Mouse (Mus musculus): ENCODE measurements around the gene Tmem203. TPM values are rescaled to one million over a fixed set of nuclear protein-coding genes. Genes with fewer than 3 reads are reported as not detected.

Tmem203 gene
- polyA plus RNA-seq, 1 experiment from 2014 or later: 25.1 TPM

DNA sequence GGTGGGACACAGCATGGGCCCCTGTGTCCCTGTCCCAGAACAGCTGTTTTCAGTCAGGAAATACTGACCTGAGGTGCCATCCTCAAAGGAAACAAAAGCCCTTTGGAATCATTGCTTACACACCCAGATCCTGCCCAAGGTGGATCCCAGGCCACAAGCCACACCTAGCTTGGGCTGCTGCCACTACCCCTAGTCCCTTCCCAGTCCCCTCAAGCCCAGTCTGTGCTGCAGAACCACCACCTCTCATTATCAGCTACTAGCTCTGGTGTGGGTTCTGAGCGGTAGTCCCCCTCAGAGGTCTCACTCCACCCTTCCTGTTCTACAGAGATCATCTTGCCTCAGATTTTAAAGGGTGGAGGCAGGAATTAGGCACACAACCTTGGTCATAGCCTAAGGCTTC, 31.1 kb downstream of the Tmem203 start:
- no peak overlapping the region for H3K4me3 ChIP-seq (replicated peaks)
- H3K36me3 ChIP-seq: peaks cover 32% of the 10 kb centered on the region
- 45% methylated on average over 1 of the region's 1 CpGs for WGBS
- H3K9ac ChIP-seq: no peak overlapping the region
- H3K27me3 ChIP-seq (replicated peaks): peaks cover 34% of the 10 kb centered on the region
- peak; percentile 25; the same call in 1 of the 2 replicates for ATAC-seq (ENCODE audit: insufficient read depth, low FRiP score, low read depth)
- H3K4me1 ChIP-seq: peaks cover 27% of the 10 kb centered on the region
- peak overlapping the region; percentile 3; the same call in 1 of the 2 replicates for H3K4me2 ChIP-seq
- H3K9me3 ChIP-seq: no peaks in the 10 kb centered on the region
- H3K27ac ChIP-seq: peak overlapping the region; percentile 92

DNA sequence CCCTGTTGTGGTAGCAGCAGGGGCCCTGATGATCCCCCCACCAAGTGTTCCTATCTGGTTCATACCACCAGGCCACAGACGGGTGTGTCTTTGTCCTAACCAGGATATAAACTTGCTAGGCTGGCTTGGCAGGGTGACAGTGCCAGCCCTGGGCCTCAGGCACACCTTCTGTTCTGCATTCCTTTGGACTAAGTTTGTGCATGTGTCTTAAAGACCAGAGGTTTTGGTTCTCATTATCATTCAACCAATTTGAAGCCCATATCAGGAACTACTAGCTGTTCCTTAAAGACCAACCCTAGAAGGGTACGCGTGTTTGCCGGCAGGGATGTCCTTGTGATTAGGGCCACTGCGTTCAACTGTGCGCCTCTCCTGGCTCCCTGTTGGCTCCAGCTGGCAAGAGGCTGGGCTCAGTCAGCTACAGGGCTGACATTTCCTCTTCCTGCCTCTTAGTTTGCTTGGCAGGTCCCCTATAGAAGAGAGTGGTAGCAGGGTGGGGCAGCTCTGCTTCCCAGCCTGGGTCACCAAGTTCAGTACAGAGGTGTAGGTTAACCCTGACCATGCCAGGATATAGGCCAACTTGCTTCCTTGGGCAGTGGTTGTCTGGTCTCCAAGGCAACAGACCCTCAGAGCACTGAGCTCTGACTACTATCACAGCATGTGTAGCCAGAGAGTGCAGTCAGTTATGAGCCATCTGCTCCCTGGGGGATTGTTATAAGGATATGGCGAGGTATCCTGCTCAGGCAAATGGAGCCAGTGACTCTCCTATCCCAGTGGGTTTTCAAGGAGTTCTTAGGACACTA, 31.8 kb downstream of the Tmem203 start:
- peak; percentile 73 for ATAC-seq (ENCODE audit: insufficient read depth, low FRiP score, low read depth)
- H3K4me3 ChIP-seq (replicated peaks): no peak overlapping the region
- no peak overlapping the region for H3K9ac ChIP-seq
- H3K36me3 ChIP-seq: peaks cover 29% of the 10 kb centered on the region
- peaks cover 41% of the 10 kb centered on the region for H3K27me3 ChIP-seq (replicated peaks)
- H3K27ac ChIP-seq: peak overlapping the region; percentile 92
- no peaks in the 10 kb centered on the region for H3K9me3 ChIP-seq
- WGBS: 40% methylated on average over 7 of the region's 7 CpGs
- H3K4me2 ChIP-seq: peak overlapping the region; percentile 24
- peaks cover 34% of the 10 kb centered on the region for H3K4me1 ChIP-seq

DNA sequence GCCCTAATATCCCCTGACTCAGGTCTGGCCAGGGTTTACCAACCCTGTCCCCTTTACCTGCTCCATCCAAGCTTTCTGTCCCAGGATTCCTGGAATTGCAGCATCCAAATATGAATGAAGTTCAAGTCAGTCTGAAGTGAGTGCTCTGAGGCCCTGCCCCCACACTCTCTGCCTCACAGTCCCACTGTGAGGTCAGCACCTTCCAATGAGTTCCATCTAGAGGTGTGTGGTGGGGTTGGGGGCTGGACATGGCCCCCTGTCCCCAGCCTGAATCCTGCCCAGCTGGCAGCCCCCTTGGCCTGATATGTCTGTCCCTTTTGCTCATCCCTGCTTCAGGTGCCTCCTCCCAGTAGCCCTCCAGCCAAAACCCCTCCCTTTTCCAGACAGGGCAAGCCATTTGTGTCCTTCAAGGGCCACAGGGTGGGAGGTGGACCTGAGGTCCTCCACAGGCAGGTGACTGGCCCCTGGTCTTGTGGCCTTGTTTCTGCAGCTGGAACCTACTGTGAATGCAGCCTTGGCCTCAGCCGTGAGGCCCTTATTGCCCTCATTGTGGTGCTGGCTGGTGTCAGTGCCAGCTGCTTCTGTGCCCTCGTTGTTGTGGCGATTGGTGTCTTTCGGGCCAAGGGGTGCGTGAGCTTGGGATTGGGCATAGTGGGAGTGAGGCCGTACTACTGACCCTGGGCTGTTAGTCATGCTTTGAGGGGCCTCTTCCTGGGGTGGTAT, 32.8 kb downstream of the Tmem203 start, which contains the start of gene Tmem210:
Tmem210 (plus strand) TSS at position 219 of the 723 bp plus-strand sequence.
- H3K9ac ChIP-seq: no peak within 1 kb of the TSS
- H3K9me3 ChIP-seq: no peaks in the 10 kb centered on the region
- no peak for ATAC-seq (ENCODE audit: insufficient read depth, low FRiP score, low read depth)
- H3K27ac ChIP-seq: peak within 1 kb of the TSS; percentile 92
- WGBS: 80% methylated on average over 6 of the region's 6 CpGs
- peaks cover 49% of the 10 kb centered on the region for H3K27me3 ChIP-seq (replicated peaks)
- peaks cover 22% of the 10 kb centered on the region for H3K36me3 ChIP-seq
- peak within 1 kb of the TSS; percentile 24; the same call in 1 of the 2 replicates for H3K4me2 ChIP-seq
- peaks cover 44% of the 10 kb centered on the region for H3K4me1 ChIP-seq
- no peak within 1 kb of the TSS for H3K4me3 ChIP-seq (replicated peaks)

- Histone ChIP-seq H3K9me3 (no peaks in the 10 kb centered on the region), H3K27ac (no peak overlapping the region), H3K36me3 (peaks cover 18% of the 10 kb centered on the region), H3K9ac (no peak overlapping the region), H3K4me3 (replicated peaks) (no peak overlapping the region), H3K27me3 (replicated peaks) (peaks cover 49% of the 10 kb centered on the region), H3K4me1 (peaks cover 44% of the 10 kb centered on the region), H3K4me2 (no peak overlapping the region)
- ATAC-seq (ENCODE audit: insufficient read depth, low FRiP score, low read depth): no peak
- 80% methylated on average over 7 of the region's 7 CpGs for WGBS
Observed at GRCm38 (mm10) chr2:25288734-25289345, 33.6 kb downstream of the Tmem203 start.

DNA sequence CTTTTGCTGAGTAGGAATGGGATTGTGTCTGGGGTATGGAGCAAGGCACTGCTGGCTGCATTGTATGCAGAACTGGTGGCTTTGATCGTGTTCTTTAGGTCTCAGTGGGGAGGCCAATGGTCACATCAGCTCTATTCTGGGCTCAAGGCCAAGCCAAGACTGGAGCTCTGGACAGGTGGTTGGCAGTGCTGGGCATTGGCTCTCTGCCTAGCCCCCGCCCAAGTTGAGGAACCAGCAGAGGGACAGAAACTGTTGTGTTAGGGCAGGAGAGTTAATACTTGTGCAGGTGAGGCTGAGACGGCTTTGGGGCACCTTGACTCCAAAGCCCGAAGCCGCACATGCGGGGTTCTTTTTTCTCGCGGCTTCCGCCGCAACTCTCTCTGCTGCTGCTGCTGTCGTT, 34.4 kb downstream of the Tmem203 start, which contains the start of gene Lrrc26:
Lrrc26 (plus strand) TSS at position 265 of the 400 bp plus-strand sequence.
- H3K27ac ChIP-seq: peak within 1 kb of the TSS; percentile 9; the same call in 1 of the 2 replicates
- peaks cover 44% of the 10 kb centered on the region for H3K4me1 ChIP-seq
- H3K4me3 ChIP-seq (replicated peaks): peak within 1 kb of the TSS; percentile 26
- H3K27me3 ChIP-seq (replicated peaks): peaks cover 49% of the 10 kb centered on the region
- H3K36me3 ChIP-seq: peaks cover 12% of the 10 kb centered on the region; the same call in 1 of the 2 replicates
- 14% methylated on average over 11 of the region's 11 CpGs for WGBS
- no peak within 1 kb of the TSS for H3K9ac ChIP-seq
- H3K9me3 ChIP-seq: no peaks in the 10 kb centered on the region
- peak within 1 kb of the TSS; percentile 66 for H3K4me2 ChIP-seq
- no peak for ATAC-seq (ENCODE audit: insufficient read depth, low FRiP score, low read depth)

- Histone ChIP-seq H3K4me1 (peaks cover 44% of the 10 kb centered on the region), H3K27ac (peak overlapping the region; percentile 9; the same call in 1 of the 2 replicates), H3K4me3 (replicated peaks) (peak overlapping the region; percentile 26), H3K9ac (no peak overlapping the region), H3K9me3 (no peaks in the 10 kb centered on the region), H3K36me3 (peaks cover 6% of the 10 kb centered on the region; the same call in 1 of the 2 replicates), H3K27me3 (replicated peaks) (peaks cover 49% of the 10 kb centered on the region), H3K4me2 (peak overlapping the region; percentile 66)
- ATAC-seq (ENCODE audit: insufficient read depth, low FRiP score, low read depth): no peak
- 2% methylated on average over 54 of the region's 54 CpGs for WGBS
Observed at GRCm38 (mm10) chr2:25290101-25290815, 35.0 kb downstream of the Tmem203 start.

DNA sequence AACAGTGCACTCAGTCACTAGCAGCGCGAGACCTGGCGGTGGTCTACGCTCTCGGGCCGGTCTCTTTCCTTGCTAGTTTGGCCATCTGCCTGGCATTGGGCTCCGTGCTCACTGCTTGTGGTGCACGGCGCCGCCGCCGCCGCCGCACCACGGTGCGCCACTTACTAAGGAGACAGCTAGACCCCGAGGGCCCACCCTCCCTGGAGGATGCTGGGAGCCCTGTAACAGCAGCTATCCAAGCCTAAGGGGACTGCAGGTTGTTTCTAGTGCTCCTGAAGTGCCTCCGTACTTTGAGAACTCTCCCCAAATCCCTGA, 35.5 kb downstream of the Tmem203 start:
- under 1% methylated on average over 18 of the region's 18 CpGs for whole genome bisulfite sequencing
- no peaks in the 10 kb centered on the region for H3K9me3 ChIP-seq
- no peak overlapping the region for H3K9ac ChIP-seq
- peak overlapping the region; percentile 9; the same call in 1 of the 2 replicates for H3K27ac ChIP-seq
- H3K4me3 ChIP-seq (replicated peaks): peak overlapping the region; percentile 26
- no peak for ATAC-seq (ENCODE audit: insufficient read depth, low FRiP score, low read depth)
- H3K27me3 ChIP-seq (replicated peaks): peaks cover 52% of the 10 kb centered on the region
- peak overlapping the region; percentile 66 for H3K4me2 ChIP-seq
- peaks cover 1% of the 10 kb centered on the region; the same call in 1 of the 2 replicates for H3K36me3 ChIP-seq
- peaks cover 41% of the 10 kb centered on the region for H3K4me1 ChIP-seq

GRCm38 (mm10) chr2:25291184-25292053, 36.2 kb downstream of the Tmem203 start:
- peak overlapping the region; percentile 66 for H3K4me2 ChIP-seq
- H3K9me3 ChIP-seq: no peaks in the 10 kb centered on the region
- H3K4me3 ChIP-seq (replicated peaks): peak overlapping the region; percentile 38
- peaks cover 58% of the 10 kb centered on the region for H3K27me3 ChIP-seq (replicated peaks)
- H3K27ac ChIP-seq: no peak overlapping the region; the same call in 1 of the 2 replicates
- H3K36me3 ChIP-seq: no peaks in the 10 kb centered on the region
- H3K9ac ChIP-seq: no peak overlapping the region
- H3K4me1 ChIP-seq: peaks cover 37% of the 10 kb centered on the region
- ATAC-seq (ENCODE audit: insufficient read depth, low FRiP score, low read depth): no peak
- 6% methylated on average over 32 of the region's 32 CpGs for WGBS

- H3K4me2 ChIP-seq: peak overlapping the region; percentile 66
- ATAC-seq (ENCODE audit: insufficient read depth, low FRiP score, low read depth): no peak
- H3K4me1 ChIP-seq: peaks cover 37% of the 10 kb centered on the region
- no peaks in the 10 kb centered on the region for H3K9me3 ChIP-seq
- WGBS: 5% methylated on average over 40 of the region's 43 CpGs
- H3K4me3 ChIP-seq (replicated peaks): peak overlapping the region; percentile 38
- no peaks in the 10 kb centered on the region for H3K36me3 ChIP-seq
- H3K9ac ChIP-seq: no peak overlapping the region
- H3K27me3 ChIP-seq (replicated peaks): peaks cover 62% of the 10 kb centered on the region
- no peak overlapping the region for H3K27ac ChIP-seq
Observed at GRCm38 (mm10) chr2:25292054-25292544, 36.9 kb downstream of the Tmem203 start.

- no peaks in the 10 kb centered on the region for H3K9me3 ChIP-seq
- no peak overlapping the region for H3K27ac ChIP-seq
- WGBS: 0% methylated on average over 1 of the region's 1 CpGs
- no peak for ATAC-seq (ENCODE audit: insufficient read depth, low FRiP score, low read depth)
- H3K4me2 ChIP-seq: peak overlapping the region; percentile 66
- H3K9ac ChIP-seq: no peak overlapping the region
- H3K27me3 ChIP-seq (replicated peaks): peaks cover 61% of the 10 kb centered on the region
- no peaks in the 10 kb centered on the region for H3K36me3 ChIP-seq
- peak overlapping the region; percentile 38 for H3K4me3 ChIP-seq (replicated peaks)
- H3K4me1 ChIP-seq: peaks cover 33% of the 10 kb centered on the region
Observed at GRCm38 (mm10) chr2:25292856-25293255, 37.6 kb downstream of the Tmem203 start.
